Mouse (Mus musculus): ENCODE results near the gene Agtpbp1.
"Not testable (repeated sequence)": the region's sequence is repeated elsewhere in the genome, so short reads cannot be mapped to it uniquely, and the experiment has no call there.

DNA sequence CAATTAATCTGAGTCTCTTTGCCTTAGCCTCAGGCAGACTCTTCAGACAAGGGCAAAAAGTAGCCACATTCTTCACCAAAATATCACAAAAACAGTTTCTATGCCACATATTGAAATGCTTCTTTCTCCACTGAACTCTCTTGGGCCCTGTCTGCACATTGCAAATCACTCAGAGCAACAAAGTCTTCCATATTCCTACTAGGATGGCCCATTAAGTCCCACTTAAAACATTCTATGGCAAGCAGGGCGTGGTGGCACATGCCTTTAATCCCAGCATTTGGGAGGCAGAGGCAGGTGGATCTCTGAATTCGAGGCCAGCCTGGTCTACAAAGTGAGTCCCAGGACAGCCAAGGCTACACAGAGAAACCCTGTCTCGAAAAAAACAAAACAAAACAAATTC, 7.0 kb upstream of the Agtpbp1 start:
- TF ChIP-seq CTCF, POLR2A (IDR thresholded peaks at IDR 0.05; ENCODE audit: insufficient read depth, low read depth, low read length): not testable (repeated sequence)
